Mouse (Mus musculus) heart, postnatal 0 days (tissue): ENCODE results near the gene Ust. TPM values are rescaled to one million over a fixed set of nuclear protein-coding genes. Genes with fewer than 3 reads are reported as not detected.

Source experiments
- ATAC-seq: fragments of 200-750 bp; cut with Nextera tagmentation; 2 replicates; pipeline ENCODE4 v1.8.0; 2017; ENCODE audit warnings: low read depth, moderate number of reproducible peaks, moderate library complexity; ENCODE audit not compliant: insufficient read depth
- DNase-seq: peaks from one replicate; pipeline ENCODE4 v3.0.0-alpha.2; 2016; ENCODE audit warnings: low spot score
- H3K27ac ChIP-seq: fragments of 300-500 bp; sonication (generic); 2 replicates; pipeline ENCODE4 v1.5.1; 2014; ENCODE audit warnings: low read depth, mild to moderate bottlenecking
- H3K27me3 ChIP-seq: fragments of 300-500 bp; sonication (generic); 2 replicates; pipeline ENCODE4 v1.6.1; 2014; ENCODE audit warnings: low read length, mixed read lengths; ENCODE audit not compliant: control insufficient read depth, insufficient read depth
- H3K36me3 ChIP-seq: fragments of 300-500 bp; sonication (generic); replicated peaks from 2 replicates; pipeline ENCODE4 v1.6.1; 2014; ENCODE audit warnings: low read length, mixed read lengths; ENCODE audit not compliant: control insufficient read depth, insufficient read depth
- H3K4me1 ChIP-seq: fragments of 300-500 bp; sonication (generic); 2 replicates; pipeline ENCODE4 v1.6.1; 2014; ENCODE audit warnings: antibody characterized with exemption; ENCODE audit not compliant: control insufficient read depth, insufficient read depth
- H3K4me2 ChIP-seq: fragments of 300-500 bp; sonication (generic); 2 replicates; pipeline ENCODE4 v1.6.1; 2014; ENCODE audit warnings: low read depth, mild to moderate bottlenecking, low read length, moderate library complexity
- H3K4me3 ChIP-seq: fragments of 300-500 bp; sonication (generic); 2 replicates; pipeline ENCODE4 v1.5.1; 2014; ENCODE audit warnings: low read depth, low read length
- H3K9ac ChIP-seq: fragments of 300-500 bp; sonication (generic); replicated peaks from 2 replicates; pipeline ENCODE4 v1.6.1; 2014; ENCODE audit warnings: low read depth, low read length, mixed read lengths
- H3K9me3 ChIP-seq: fragments of 300-500 bp; sonication (generic); replicated peaks from 2 replicates; pipeline ENCODE4 v1.6.1; 2016; ENCODE audit warnings: low read length; ENCODE audit not compliant: control insufficient read depth
- CTCF ChIP-seq: IDR thresholded peaks from 2 replicates; pipeline ENCODE4 v1.5.1; 2016; ENCODE audit warnings: antibody characterized with exemption, control low read depth, low read depth
- EP300 ChIP-seq: IDR thresholded peaks from 2 replicates; pipeline ENCODE4 v1.6.1; 2016; ENCODE audit warnings: antibody characterized with exemption, low read depth
- WGBS: fragments of 180-500 bp; shearing (Covaris S2); extraction: QIAGEN DNeasy Blood & Tissue Kit; methylation state at CpG from one replicate; pipeline ENCODE4 v1.1.7; 2014; 5-methylcytosine and 5-hydroxymethylcytosine counted together
- polyA plus RNA-seq: library from polyadenylated mRNA; unstranded; fragments of >200 nt; fragmentation: Nextera tagmentation; extraction: Ambion mirVana; gene quantifications from 2 replicates; pipeline ENCODE4 v1.2.1, GENCODE M21; 2015
- total RNA-seq: library from RNA; depleted of rRNA; stranded (reverse); fragments of >200 nt; gene quantifications from 2 replicates; pipeline ENCODE4 v1.2.3, GENCODE M21; 2014; ENCODE audit warnings: low replicate concordance

Ust gene
- total and polyA plus RNA-seq, 2 experiments from 2014 or later: 1.1 to 1.2 TPM

GRCm38 (mm10) chr10:8446972-8447371 is 71.7 kb downstream of the Ust start:
- Histone ChIP-seq H3K9me3 (no peaks in the 10 kb centered on the region), H3K36me3 (no peaks in the 10 kb centered on the region), H3K27me3 (no peaks in the 10 kb centered on the region), H3K9ac (no peak overlapping the region), H3K4me1 (no peaks in the 10 kb centered on the region), H3K4me3 (no peak overlapping the region), H3K27ac (no peak overlapping the region), H3K4me2 (no peak overlapping the region)
- WGBS: 59% methylated on average over 4 of the region's 4 CpGs
- ATAC-seq (no peak), DNase-seq (no peak)
- no peak for TF ChIP-seq EP300
- no peak for TF ChIP-seq CTCF

GRCm38 (mm10) chr10:8444052-8444451 is 74.6 kb downstream of the Ust start:
- Histone ChIP-seq H3K36me3 (no peaks in the 10 kb centered on the region), H3K4me2 (no peak overlapping the region), H3K9me3 (no peaks in the 10 kb centered on the region), H3K4me1 (no peaks in the 10 kb centered on the region), H3K9ac (no peak overlapping the region), H3K4me3 (no peak overlapping the region), H3K27me3 (no peaks in the 10 kb centered on the region), H3K27ac (no peak overlapping the region)
- ATAC-seq (no peak), DNase-seq (no peak)
- WGBS: 72% methylated on average over 5 of the region's 5 CpGs
- TF ChIP-seq CTCF (no peak), EP300 (no peak)

GRCm38 (mm10) chr10:8431857-8432256 is 86.8 kb downstream of the Ust start:
- TF ChIP-seq CTCF: no peak
- no peak for TF ChIP-seq EP300
- H3K4me3 ChIP-seq: no peak overlapping the region
- H3K9me3 ChIP-seq: no peaks in the 10 kb centered on the region
- 0 out of 2 replicates have a peak, but pooled peaks cover 5% of the 10 kb centered on the region for H3K4me1 ChIP-seq
- H3K27ac ChIP-seq: no peak overlapping the region
- DNase-seq: peak; percentile 23
- H3K4me2 ChIP-seq: no peak overlapping the region
- H3K9ac ChIP-seq: no peak overlapping the region
- no peaks in the 10 kb centered on the region for H3K36me3 ChIP-seq
- ATAC-seq: peak; percentile 49; the same call in 1 of the 2 replicates
- no peaks in the 10 kb centered on the region for H3K27me3 ChIP-seq
- 70% methylated on average over 2 of the region's 2 CpGs for WGBS

- no peaks in the 10 kb centered on the region for H3K27me3 ChIP-seq
- no peaks in the 10 kb centered on the region for H3K9me3 ChIP-seq
- H3K27ac ChIP-seq: no peak overlapping the region
- H3K36me3 ChIP-seq: no peaks in the 10 kb centered on the region
- WGBS: 69% methylated on average over 13 of the region's 13 CpGs
- no peak overlapping the region for H3K4me3 ChIP-seq
- ATAC-seq (no peak), DNase-seq (no peak)
- H3K4me1 ChIP-seq: 0 out of 2 replicates have a peak, but pooled peaks cover 5% of the 10 kb centered on the region
- no peak overlapping the region for H3K4me2 ChIP-seq
- no peak overlapping the region for H3K9ac ChIP-seq
- TF ChIP-seq CTCF: no peak
- no peak for TF ChIP-seq EP300
Observed at GRCm38 (mm10) chr10:8428787-8429778, 89.5 kb downstream of the Ust start.

- WGBS: 45% methylated on average over 12 of the region's 12 CpGs
- Histone ChIP-seq H3K27ac (peak overlapping the region; percentile 36; the same call in 1 of the 2 replicates), H3K27me3 (no peaks in the 10 kb centered on the region), H3K4me1 (0 out of 2 replicates have a peak, but pooled peaks cover 5% of the 10 kb centered on the region), H3K9ac (no peak overlapping the region), H3K9me3 (no peaks in the 10 kb centered on the region), H3K36me3 (no peaks in the 10 kb centered on the region), H3K4me2 (peak overlapping the region; percentile 33), H3K4me3 (no peak overlapping the region; the same call in 1 of the 2 replicates)
- TF ChIP-seq EP300: no peak
- TF ChIP-seq CTCF: no peak
- ATAC-seq (peak; percentile 63), DNase-seq (peak; percentile 16)
Observed at GRCm38 (mm10) chr10:8427671-8428364, 90.8 kb downstream of the Ust start.
